Mouse (Mus musculus) thymus, adult 2 months (tissue): ENCODE data around the gene Nectin1. TPM values are rescaled to one million over a fixed set of nuclear protein-coding genes. Genes with fewer than 3 reads are reported as not detected.

ENCODE experiments used
- DNase-seq: peaks from one replicate; pipeline ENCODE4 v3.0.0; 2021
- H3K27ac ChIP-seq: fragments of 200-500 bp; 2 replicates; pipeline ENCODE4 v1.5.1; 2012; ENCODE audit warnings: low read length, control low read depth; ENCODE audit not compliant: control insufficient read depth, insufficient read depth
- H3K27me3 ChIP-seq: fragments of 200-500 bp; 2 replicates; pipeline ENCODE4 v1.6.1; 2012; ENCODE audit warnings: mild to moderate bottlenecking, low read length, moderate library complexity, mixed read lengths; ENCODE audit not compliant: control insufficient read depth, insufficient read depth
- H3K36me3 ChIP-seq: fragments of 200-500 bp; 2 replicates; pipeline ENCODE4 v1.6.1; 2012; ENCODE audit warnings: mild to moderate bottlenecking, low read length, moderate library complexity; ENCODE audit not compliant: control insufficient read depth, insufficient read depth
- H3K4me1 ChIP-seq: fragments of 200-500 bp; replicated peaks from 2 replicates; pipeline ENCODE4 v1.6.1; 2012; ENCODE audit warnings: low read length; ENCODE audit not compliant: control insufficient read depth, insufficient read depth
- H3K4me3 ChIP-seq: fragments of 200-500 bp; 2 replicates; pipeline ENCODE4 v1.5.1; 2012; ENCODE audit warnings: mild to moderate bottlenecking, low read length, control low read depth, moderate library complexity; ENCODE audit not compliant: control insufficient read depth, insufficient read depth
- CTCF ChIP-seq: fragments of 200-500 bp; IDR thresholded peaks from 2 replicates; pipeline ENCODE4 v1.5.1; 2012; ENCODE audit warnings: mild to moderate bottlenecking, control low read depth, low read length, moderate library complexity, borderline replicate concordance; ENCODE audit not compliant: control insufficient read depth, poor library complexity, insufficient read depth; ENCODE audit errors: extremely low read depth
- POLR2A ChIP-seq: fragments of 200-500 bp; IDR thresholded peaks from 2 replicates; pipeline ENCODE4 v1.6.1; 2012; ENCODE audit warnings: mild to moderate bottlenecking, low read length, control low read depth, moderate library complexity; ENCODE audit not compliant: control insufficient read depth, poor library complexity, insufficient read depth; ENCODE audit errors: extremely low read depth
- WGBS: fragments of 180-500 bp; shearing (Covaris S2); methylation state at CpG from one replicate; pipeline ENCODE4 v1.1.7; 2018; 5-methylcytosine and 5-hydroxymethylcytosine counted together
- polyA plus RNA-seq: library from polyadenylated mRNA; depleted of rRNA; stranded (reverse); fragments of >200 nt; gene quantifications from 2 replicates; pipeline ENCODE4 v1.2.3, GENCODE M21; 2012

Gene Nectin1
- polyA plus RNA-seq, 1 experiment: 23.3 TPM

DNA sequence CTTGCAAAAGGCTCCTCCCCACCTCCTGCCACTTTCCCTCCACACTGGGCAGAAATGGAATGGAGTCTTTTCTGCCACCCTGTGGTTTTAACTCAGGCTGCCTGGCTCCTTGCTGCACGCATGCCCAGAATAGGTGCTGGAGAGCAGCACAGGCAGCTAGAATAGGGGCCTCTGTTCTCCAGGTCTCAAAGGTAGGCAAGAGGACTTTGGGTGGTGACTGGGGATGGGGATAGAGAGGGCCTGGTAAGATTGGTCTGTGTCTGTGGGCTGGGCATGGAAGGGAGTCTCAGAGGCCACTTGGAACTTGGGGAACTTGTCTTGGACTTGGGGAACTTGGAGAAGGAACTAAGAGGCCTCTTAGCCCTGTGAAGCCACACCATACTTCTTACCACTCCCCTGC, 27.3 kb downstream of the Nectin1 start:
- H3K4me1 ChIP-seq: no peaks in the 10 kb centered on the region
- H3K27ac ChIP-seq: no peak overlapping the region
- WGBS: 82% methylated on average over 1 of the region's 1 CpGs
- no peaks in the 10 kb centered on the region for H3K36me3 ChIP-seq
- TF ChIP-seq POLR2A (no peak), CTCF (no peak)
- no peak overlapping the region for H3K4me3 ChIP-seq
- H3K27me3 ChIP-seq: no peaks in the 10 kb centered on the region
- DNase-seq: no peak

DNA sequence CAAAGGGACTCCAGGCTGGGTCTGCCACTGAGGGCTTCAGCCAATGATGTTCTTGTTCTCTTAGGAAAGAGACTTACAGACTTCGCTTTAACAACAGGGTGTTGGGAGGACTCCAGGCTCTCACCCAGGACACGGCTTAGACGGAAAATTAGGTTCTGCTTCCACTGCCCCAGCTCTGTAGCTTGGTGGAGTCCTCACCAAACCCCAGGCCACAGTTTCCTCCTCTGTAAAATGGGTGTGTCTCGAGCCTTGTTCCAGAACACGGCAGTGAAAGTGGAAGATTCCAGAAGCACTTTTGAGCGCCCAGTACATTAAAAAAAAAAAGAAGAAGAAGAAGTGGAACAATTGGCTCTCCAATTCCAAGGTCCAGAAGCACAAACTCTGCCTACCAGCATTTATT, 28.7 kb downstream of the Nectin1 start:
- WGBS: 64% methylated on average over 6 of the region's 6 CpGs
- no peak for DNase-seq
- TF ChIP-seq POLR2A (no peak), CTCF (no peak)
- Histone ChIP-seq H3K4me1 (no peaks in the 10 kb centered on the region), H3K36me3 (no peaks in the 10 kb centered on the region), H3K4me3 (no peak overlapping the region), H3K27me3 (no peaks in the 10 kb centered on the region), H3K27ac (peak overlapping the region; percentile 54; the same call in 1 of the 2 replicates)

DNA sequence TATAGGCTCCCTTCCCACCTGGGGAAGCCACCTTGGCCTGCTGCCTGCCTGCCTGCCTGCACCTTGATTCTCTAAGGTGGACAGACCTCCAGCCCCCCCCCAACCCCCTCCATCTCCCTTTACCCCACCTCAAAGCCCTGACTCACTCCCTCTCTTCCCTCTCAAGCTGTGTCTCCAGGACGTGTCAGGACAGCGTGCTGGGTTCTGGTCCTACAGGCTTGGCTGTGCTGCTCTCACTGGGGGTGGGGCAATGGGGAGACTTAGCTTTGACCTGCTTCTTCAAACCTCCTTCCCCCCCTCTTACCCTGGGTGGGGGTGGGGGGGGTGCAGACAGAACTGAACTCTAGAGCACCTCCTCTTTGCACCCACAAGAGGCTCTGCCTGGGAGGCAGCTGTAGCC, 29.7 kb downstream of the Nectin1 start:
- no peaks in the 10 kb centered on the region for H3K36me3 ChIP-seq
- WGBS: 92% methylated on average over 2 of the region's 2 CpGs
- no peak overlapping the region for H3K27ac ChIP-seq
- DNase-seq: no peak
- no peak for TF ChIP-seq CTCF
- H3K27me3 ChIP-seq: no peaks in the 10 kb centered on the region
- no peak overlapping the region for H3K4me3 ChIP-seq
- H3K4me1 ChIP-seq: no peaks in the 10 kb centered on the region

DNA sequence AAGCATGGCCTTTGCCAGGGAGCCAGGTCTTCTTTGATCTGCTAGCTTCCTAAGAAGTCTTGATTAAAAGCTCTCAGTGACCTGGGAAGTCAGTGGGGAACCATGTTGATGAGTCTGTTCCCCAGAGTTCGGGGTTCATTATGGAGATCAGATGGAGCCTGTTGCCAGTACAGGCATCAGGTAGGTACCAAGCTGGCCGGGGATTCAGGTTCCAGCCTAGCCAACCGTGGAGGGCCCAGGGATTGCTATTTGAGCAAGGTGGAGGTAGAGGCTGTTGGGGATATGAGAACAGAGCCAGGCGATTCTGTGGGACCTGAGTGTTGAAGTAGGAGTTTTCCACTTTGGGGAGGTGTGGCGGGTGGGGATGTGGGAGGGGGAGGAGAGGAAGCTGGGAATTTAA, 30.6 kb downstream of the Nectin1 start:
- H3K27ac ChIP-seq: no peak overlapping the region; the same call in 1 of the 2 replicates
- DNase-seq: no peak
- whole genome bisulfite sequencing: 81% methylated on average over 5 of the region's 5 CpGs

DNA sequence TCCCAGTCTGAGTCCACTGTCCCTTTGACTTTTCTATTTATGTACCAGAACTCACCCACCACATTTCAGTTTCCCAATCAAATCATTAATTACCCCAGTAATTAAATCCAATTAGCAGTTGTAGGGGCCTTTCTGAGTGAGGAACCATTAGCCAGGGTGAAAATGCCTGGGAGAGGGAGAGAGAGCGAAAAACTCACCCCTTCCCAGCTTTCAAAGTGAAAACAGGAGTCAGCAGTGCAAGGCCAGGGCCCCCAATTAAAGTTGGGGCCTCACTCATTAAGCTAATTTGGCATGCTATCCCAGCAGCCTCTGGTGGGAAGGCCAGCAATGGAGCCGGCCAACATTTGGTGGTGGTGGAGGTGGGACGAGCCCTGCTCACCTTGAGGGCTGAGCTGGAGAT, 32.4 kb downstream of the Nectin1 start:
- Histone ChIP-seq H3K27ac (no peak overlapping the region), H3K27me3 (no peaks in the 10 kb centered on the region), H3K36me3 (no peaks in the 10 kb centered on the region), H3K4me3 (no peak overlapping the region), H3K4me1 (no peaks in the 10 kb centered on the region)
- DNase-seq: no peak
- TF ChIP-seq POLR2A: no peak
- no peak for TF ChIP-seq CTCF
- 94% methylated on average over 3 of the region's 3 CpGs for WGBS

More for the DNA sequence above, 30.6 kb downstream of the Nectin1 start:
- no peaks in the 10 kb centered on the region for H3K4me1 ChIP-seq
- no peaks in the 10 kb centered on the region for H3K36me3 ChIP-seq
- H3K27me3 ChIP-seq: no peaks in the 10 kb centered on the region
- TF ChIP-seq CTCF: no peak
- TF ChIP-seq POLR2A: no peak
- H3K4me3 ChIP-seq: no peak overlapping the region

DNA sequence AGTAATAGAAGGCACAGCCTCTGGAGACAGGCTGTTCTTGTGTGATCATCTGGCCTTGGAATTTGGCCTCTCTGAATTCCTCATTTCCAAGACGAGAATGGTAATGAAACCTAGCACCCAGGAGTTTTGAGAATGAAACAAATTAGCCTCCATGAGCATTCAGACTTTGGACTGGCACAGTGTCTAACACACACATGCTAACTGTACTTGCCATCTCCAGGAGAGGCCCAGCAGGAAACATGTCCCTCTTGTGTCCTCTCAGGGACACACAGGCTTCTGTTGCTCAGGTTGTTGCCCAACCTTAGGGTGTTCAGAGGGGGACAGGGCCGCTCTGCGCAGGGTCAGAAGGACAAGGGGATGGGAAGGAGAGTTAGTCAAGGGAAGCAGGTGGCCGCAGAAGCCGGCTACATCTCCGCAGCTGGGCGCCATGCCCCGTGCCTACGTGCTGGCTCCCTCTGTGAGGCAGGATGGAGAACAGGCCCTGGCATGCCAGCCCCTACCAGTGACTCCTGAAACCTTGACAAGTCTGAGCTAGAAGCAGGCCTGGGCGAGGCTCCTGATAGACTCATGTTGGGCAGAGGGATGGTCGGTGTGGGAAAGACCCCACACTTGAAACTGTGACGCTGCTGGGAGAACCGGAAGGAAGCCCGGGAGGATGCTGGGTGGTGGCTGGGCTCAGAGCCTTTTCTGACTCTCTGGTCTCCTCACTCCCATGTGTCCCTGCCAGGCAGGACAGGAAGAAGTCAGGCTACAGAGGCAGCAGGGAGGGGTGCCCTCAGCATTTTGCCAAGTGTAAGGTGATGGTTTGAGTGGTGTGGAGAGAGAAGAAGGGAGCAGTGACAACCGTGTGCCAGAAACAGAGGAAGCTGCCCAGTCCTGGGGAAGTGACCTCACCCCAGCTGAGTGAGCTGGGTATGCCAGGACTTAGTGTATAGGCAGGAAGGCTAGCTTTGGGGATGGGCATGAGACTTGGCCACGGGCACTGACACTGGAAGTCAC, 33.9 kb downstream of the Nectin1 start:
- 74% methylated on average over 16 of the region's 16 CpGs for WGBS
- Histone ChIP-seq H3K4me3 (no peak overlapping the region), H3K4me1 (no peaks in the 10 kb centered on the region), H3K27ac (no peak overlapping the region), H3K36me3 (no peaks in the 10 kb centered on the region), H3K27me3 (no peaks in the 10 kb centered on the region)
- no peak for DNase-seq
- TF ChIP-seq POLR2A (no peak), CTCF (no peak)
